Mouse (Mus musculus) mouse embryonic stem cell (cell line): ENCODE measurements around the gene Kcnq1.

ENCODE experiments used
- in situ Hi-C, 2 experiments: fragments of 300-500 bp; cut with MboI; formaldehyde crosslinking; loops; 1 replicate in 1 of 2; 3 replicates in 1 of 2; pipeline ENCODE4 v1.14.3; 2019 to 2020; ENCODE audit warnings: low sequenced_read_pairs in 2 of 2, low pct_unique_long_range_greater_than_20kb in 1 of 2, mixed read lengths in 1 of 2; ENCODE audit not compliant: unreplicated experiment in 1 of 2

The Kcnq1 gene

GRCm38 (mm10) chr7:143194064-143194463, 87.9 kb downstream of the Kcnq1 start:
- in situ Hi-C loops: no loop called here

- in situ Hi-C loops: no loop called here
Measured at GRCm38 (mm10) chr7:143197951-143198440, 91.8 kb downstream of the Kcnq1 start.

DNA sequence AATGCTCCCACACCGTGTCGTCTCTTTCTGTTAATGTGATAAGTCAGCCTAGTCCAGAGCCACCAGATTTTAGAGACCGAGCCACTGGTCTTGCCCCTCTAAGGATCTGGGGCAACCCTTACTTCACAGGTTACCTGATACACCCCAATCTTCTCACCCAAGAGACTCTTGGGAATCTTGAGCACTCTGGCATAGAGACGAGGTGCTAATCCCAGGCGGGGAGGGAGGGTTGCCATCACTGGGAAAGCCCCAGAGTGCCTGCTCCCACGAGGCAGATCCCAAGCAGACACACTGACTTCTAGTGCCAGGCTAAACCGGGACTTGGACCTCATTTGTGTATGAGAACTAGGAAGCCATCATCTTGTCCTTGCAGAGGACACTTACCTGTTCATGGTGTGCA, 92.3 kb downstream of the Kcnq1 start:
- in situ Hi-C loops: no loop called here

GRCm38 (mm10) chr7:143201255-143201654, 95.1 kb downstream of the Kcnq1 start:
- in situ Hi-C loops: no loop called here

DNA sequence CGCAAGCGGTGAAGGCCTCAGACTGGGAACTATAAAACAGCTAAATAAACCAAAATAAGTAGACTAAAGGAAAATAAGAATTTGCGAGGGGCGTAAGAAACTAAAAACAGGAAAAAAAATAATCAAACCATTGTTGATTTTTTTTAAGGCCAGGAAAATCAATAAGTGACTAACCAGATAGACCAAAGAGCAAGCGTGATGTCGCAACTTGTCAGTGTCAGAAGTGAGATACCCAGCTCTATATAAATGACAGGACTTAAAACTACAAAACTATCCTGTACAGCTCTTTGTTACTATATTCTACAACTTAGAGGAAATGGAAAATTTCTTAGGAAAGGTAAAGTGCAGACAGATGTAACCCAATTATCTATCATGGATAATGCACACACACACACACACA, 97.7 kb downstream of the Kcnq1 start:
- in situ Hi-C loops: no loop called here

- in situ Hi-C loops: no loop called here
Measured at GRCm38 (mm10) chr7:143207044-143207443, 100.9 kb downstream of the Kcnq1 start.

DNA sequence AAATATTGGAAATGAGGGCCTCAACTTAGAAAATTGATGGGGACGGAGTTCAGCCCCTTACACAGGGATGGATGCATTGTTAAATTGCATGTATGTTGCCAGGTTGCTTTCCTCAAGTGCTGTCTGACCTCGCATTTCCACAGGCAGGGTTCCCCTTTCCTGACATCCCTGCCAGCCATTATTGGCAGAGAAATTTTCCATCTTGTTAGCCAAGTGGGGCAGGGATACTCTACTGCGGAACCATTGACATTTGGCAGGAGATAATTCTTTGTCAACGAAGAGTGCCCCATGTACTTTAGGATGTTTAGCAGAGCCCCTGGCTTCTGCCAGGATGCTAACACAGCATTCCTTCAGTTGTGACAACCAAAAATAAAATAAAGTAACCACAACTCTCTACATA, 104.6 kb downstream of the Kcnq1 start:
- in situ Hi-C loops: no loop called here

DNA sequence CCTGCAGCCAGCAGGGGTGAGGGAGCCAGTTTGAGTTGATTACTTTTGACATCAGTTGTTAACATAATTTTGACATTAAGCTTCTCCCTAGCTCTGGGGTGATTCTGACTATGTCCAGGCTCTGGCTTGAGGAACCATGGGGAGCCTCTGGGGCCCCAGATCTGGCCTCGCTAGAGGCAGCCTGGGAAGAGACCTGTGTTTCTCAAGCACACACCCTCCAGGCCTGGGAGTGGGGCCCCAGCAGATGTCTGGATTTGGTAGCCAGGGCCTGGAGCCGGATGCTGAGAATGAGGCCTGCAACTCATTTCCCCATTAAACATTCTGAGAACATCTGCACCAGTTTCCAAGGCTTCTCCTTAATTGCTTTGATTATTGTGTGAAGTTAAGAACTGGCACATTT, 145.0 kb downstream of the Kcnq1 start:
- in situ Hi-C loops: no loop called here

GRCm38 (mm10) chr7:143253126-143253871, 147.1 kb downstream of the Kcnq1 start:
- in situ Hi-C loops: no loop called here

DNA sequence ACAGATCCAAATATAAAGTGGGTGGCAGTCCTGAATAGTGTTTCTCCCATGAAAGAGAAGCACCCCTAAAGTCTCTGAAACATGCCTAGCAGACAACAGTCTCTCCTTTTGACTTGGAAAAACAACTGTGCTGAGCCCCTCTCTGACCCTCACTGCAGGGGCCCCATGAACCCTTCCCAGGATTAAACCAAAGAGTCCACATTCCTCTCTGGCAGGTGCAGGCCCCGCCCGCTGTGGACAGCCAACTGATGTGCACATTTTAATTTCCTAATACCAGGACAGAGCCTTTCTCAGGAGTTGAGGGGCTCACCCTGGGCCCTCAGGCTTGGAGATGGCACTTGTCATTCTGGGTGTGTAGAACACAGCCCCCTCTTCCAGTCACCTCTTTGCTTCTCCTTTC, 148.7 kb downstream of the Kcnq1 start:
- in situ Hi-C loops: no loop called here

DNA sequence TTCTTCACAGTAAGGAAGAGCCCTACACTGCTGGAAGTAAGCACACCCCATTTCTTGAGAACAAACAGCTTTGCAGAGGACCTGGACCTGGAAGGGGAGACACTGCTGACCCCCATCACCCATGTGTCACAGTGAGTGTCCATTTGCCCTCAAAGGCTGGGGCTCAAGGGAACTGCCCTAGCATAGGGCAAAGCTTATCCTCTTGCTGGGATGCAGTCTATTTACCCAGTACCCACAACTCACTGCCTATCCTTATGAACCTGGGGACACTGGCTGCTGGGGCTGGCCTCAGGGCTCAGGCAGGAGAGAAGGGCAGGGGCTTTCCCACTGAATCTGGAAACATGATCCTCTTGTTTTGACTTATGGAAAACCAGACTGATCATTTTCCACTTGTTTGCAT, 155.1 kb downstream of the Kcnq1 start:
- in situ Hi-C loops: no loop called here

DNA sequence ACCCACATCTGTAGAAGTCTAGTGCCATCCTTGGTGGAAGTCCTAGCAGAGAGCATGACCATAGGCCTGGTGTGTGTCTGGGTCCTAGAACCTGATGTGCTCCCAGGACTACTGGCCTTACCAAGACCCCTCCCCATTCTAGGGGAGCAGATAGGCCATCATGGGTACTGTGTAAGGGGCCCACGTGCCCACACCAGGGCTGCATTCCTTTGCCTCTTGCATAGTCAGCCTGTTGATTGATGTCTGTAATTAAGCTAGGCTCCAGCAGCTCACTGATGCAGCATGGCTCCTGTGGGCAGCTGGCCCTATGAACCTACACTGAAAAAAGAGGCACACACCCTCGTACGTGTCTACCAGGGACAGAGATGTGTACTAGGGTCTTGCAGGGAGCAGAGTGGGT, 157.4 kb downstream of the Kcnq1 start:
- in situ Hi-C loops: no loop called here

- in situ Hi-C loops: no loop called here
Measured at GRCm38 (mm10) chr7:143263966-143264365, 157.8 kb downstream of the Kcnq1 start.

- in situ Hi-C loops: no loop called here
Measured at GRCm38 (mm10) chr7:143265386-143265785, 159.2 kb downstream of the Kcnq1 start.

GRCm38 (mm10) chr7:143265829-143266438, 159.8 kb downstream of the Kcnq1 start:
- in situ Hi-C loops: no loop called here

- in situ Hi-C loops: no loop called here
Measured at GRCm38 (mm10) chr7:143273747-143274146, 167.6 kb downstream of the Kcnq1 start.

DNA sequence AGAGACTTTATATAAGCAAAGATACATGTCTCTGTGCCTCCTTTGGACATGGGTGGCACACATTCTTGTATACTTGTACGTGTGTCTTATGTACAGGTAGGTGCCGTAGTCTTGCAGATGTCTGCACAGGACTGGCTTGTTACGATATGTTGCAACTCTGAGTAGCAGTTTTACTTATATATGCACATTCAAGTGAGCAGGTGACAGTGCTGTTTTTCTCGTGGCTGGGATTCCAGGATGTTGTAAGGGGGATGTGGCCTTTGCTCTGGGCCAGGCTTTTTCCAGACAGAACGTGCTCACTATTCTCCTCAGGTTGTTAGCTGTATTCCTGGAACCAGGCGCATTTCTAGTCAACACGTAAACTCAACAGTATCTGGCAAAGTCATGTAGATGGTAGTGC, 168.9 kb downstream of the Kcnq1 start:
- in situ Hi-C loops: no loop called here

DNA sequence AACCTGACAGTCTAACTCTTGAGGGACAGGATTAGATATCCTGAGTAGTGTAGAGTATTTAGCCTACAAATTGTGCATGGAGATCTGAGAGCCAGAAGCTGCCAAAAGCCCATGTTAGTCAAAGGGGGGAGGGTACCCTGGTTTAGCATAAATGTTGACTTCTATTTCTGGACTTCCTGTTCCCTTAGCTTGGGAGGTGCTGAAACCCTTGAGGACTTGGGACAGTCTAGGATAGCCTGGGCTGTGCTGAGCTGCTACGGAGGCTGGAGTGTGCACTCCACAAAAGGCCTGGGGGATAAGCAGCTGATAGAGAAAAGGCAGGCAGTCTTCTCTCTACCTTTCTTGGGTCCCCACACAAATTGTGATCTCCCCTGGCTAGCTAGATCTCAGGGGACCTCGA, 177.5 kb downstream of the Kcnq1 start:
- in situ Hi-C loops: no loop called here

DNA sequence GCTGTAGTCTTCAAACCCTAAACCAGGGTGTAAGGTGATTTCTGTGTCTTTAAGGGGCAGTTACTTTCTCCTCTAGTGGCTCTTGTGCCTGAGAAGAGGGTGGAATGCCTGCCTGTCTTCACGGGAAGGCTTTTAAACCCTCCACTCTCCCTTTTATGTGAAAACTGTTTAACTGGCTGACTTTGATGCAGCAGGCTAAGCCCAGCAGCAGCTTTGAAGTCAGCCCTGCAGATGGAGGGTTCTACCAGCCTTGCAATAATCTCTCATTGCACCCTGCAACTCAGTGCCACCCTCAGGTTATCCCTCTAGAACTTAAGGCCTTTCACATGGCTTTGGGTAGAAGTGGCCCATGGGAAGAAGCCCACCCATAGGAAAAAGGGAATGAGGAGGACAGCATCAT, 178.7 kb downstream of the Kcnq1 start:
- in situ Hi-C loops: no loop called here

- in situ Hi-C loops: no loop called here
Measured at GRCm38 (mm10) chr7:143285440-143285839, 179.3 kb downstream of the Kcnq1 start.
